Mouse (Mus musculus): ENCODE measurements around the gene Bmp6.

DNA sequence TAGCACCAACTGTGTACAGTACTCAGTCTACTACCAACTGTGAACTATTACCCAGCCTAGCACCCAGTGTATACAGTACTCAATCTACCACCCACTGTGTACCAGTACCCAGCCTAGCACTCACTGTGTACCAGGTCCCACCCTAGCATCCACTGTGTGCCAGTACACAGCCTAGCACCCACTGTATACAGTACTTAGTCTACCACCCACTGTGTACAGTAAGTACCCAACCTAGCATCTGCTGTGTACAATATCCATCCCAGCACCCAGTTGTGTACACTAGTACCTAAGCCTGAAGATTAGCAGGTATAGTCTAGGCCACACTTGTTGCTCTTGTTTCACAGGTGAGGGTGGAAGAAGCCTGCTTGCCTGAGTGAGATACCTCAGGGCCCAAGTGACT is 192.6 kb downstream of the Bmp6 start:
- TF ChIP-seq CTCF (IDR thresholded peaks at IDR 0.05; ENCODE audit: insufficient read depth, low read length) (no peak), POLR2A (IDR thresholded peaks at IDR 0.05; ENCODE audit: borderline replicate concordance, extremely low read depth, low read depth, low read length) (no peak)
